Mouse (Mus musculus): ENCODE measurements around the gene Asb3. TPM values are rescaled to one million over a fixed set of nuclear protein-coding genes. Genes with fewer than 3 reads are reported as not detected.

Asb3 gene
- 9.0 and 9.1 TPM in 2 replicates for polyA plus RNA-seq (2015; fragmentation: Nextera tagmentation; extraction: Ambion mirVana)

- Histone ChIP-seq H3K36me3 (replicated peaks; ENCODE audit: insufficient read depth, low read length) (peaks cover 4% of the 10 kb centered on the region; the same call in 1 of the 2 replicates), H3K9me3 (ENCODE audit: low read length) (no peaks in the 10 kb centered on the region), H3K9ac (replicated peaks) (0 out of 2 replicates have a peak within 1 kb of the TSS, but pooled peaks have one; percentile 30), H3K4me3 (ENCODE audit: low read depth, low read length) (peak within 1 kb of the TSS; percentile 34), H3K4me2 (ENCODE audit: low read depth, low read length) (peak within 1 kb of the TSS; percentile 59), H3K27ac (ENCODE audit: low read depth) (no peak within 1 kb of the TSS), H3K4me1 (ENCODE audit: insufficient read depth) (peaks cover 6% of the 10 kb centered on the region), H3K27me3 (ENCODE audit: insufficient read depth, low read length) (peaks cover 7% of the 10 kb centered on the region)
- TF ChIP-seq CTCF (IDR thresholded peaks at IDR 0.05; ENCODE audit: low read depth), result no peak
- no peak for TF ChIP-seq EP300 (IDR thresholded peaks at IDR 0.05; ENCODE audit: low read depth)
- 8% methylated on average over 41 of the region's 41 CpGs for WGBS (ENCODE audit: insufficient replicate concordance)
- DNase-seq, result peak; percentile 51
- peak; percentile 88 for ATAC-seq
These were observed at the start of gene Asb3, which contains the start of gene Gpr75 for GRCm38 (mm10) chr11:30885171-30885871. Asb3 (plus strand) TSS chr11:30885416. Gpr75 (plus strand) TSS chr11:30885358.

GRCm38 (mm10) chr11:30838793-30839192, 46.4 kb upstream of the Asb3 start:
- peaks cover 39% of the 10 kb centered on the region for H3K36me3 ChIP-seq (replicated peaks; ENCODE audit: insufficient read depth, low read length)
- TF ChIP-seq EP300 (IDR thresholded peaks at IDR 0.05; ENCODE audit: low read depth), result no peak
- TF ChIP-seq CTCF (IDR thresholded peaks at IDR 0.05; ENCODE audit: low read depth), result no peak
- no peaks in the 10 kb centered on the region for H3K27me3 ChIP-seq (ENCODE audit: insufficient read depth, low read length)
- ATAC-seq (no peak), DNase-seq (no peak)
- no peaks in the 10 kb centered on the region for H3K4me1 ChIP-seq (ENCODE audit: insufficient read depth)
- no peaks in the 10 kb centered on the region for H3K9me3 ChIP-seq (ENCODE audit: low read length)
- H3K4me2 ChIP-seq (ENCODE audit: low read depth, low read length), result no peak overlapping the region
- no peak overlapping the region for H3K4me3 ChIP-seq (ENCODE audit: low read depth, low read length)
- H3K9ac ChIP-seq (replicated peaks), result no peak overlapping the region
- H3K27ac ChIP-seq (ENCODE audit: low read depth), result no peak overlapping the region
- 74% methylated on average over 2 of the region's 2 CpGs for WGBS (ENCODE audit: insufficient replicate concordance)

- 72% methylated on average over 1 of the region's 1 CpGs for WGBS (ENCODE audit: insufficient replicate concordance)
- peak; percentile 18 for DNase-seq
- H3K27me3 ChIP-seq (ENCODE audit: insufficient read depth, low read length), result no peaks in the 10 kb centered on the region
- ATAC-seq, result peak; percentile 84
- H3K9ac ChIP-seq (replicated peaks), result no peak overlapping the region
- H3K4me2 ChIP-seq (ENCODE audit: low read depth, low read length), result no peak overlapping the region
- H3K9me3 ChIP-seq (ENCODE audit: low read length), result no peaks in the 10 kb centered on the region
- no peak overlapping the region for H3K27ac ChIP-seq (ENCODE audit: low read depth)
- H3K36me3 ChIP-seq (replicated peaks; ENCODE audit: insufficient read depth, low read length), result peaks cover 25% of the 10 kb centered on the region
- no peaks in the 10 kb centered on the region for H3K4me1 ChIP-seq (ENCODE audit: insufficient read depth)
- H3K4me3 ChIP-seq (ENCODE audit: low read depth, low read length), result no peak overlapping the region
- no peak for TF ChIP-seq EP300 (IDR thresholded peaks at IDR 0.05; ENCODE audit: low read depth)
- TF ChIP-seq CTCF (IDR thresholded peaks at IDR 0.05; ENCODE audit: low read depth), result no peak
These were observed 40.9 kb upstream of the Asb3 start for GRCm38 (mm10) chr11:30844355-30844754.

- Histone ChIP-seq H3K27me3 (ENCODE audit: insufficient read depth, low read length) (no peaks in the 10 kb centered on the region), H3K4me3 (ENCODE audit: low read depth, low read length) (no peak overlapping the region), H3K27ac (ENCODE audit: low read depth) (no peak overlapping the region), H3K9ac (replicated peaks) (no peak overlapping the region), H3K9me3 (ENCODE audit: low read length) (no peaks in the 10 kb centered on the region), H3K4me1 (ENCODE audit: insufficient read depth) (no peaks in the 10 kb centered on the region), H3K4me2 (ENCODE audit: low read depth, low read length) (no peak overlapping the region), H3K36me3 (replicated peaks; ENCODE audit: insufficient read depth, low read length) (peaks cover 21% of the 10 kb centered on the region)
- DNase-seq, result no peak
- TF ChIP-seq EP300 (IDR thresholded peaks at IDR 0.05; ENCODE audit: low read depth), result no peak
- no peak for TF ChIP-seq CTCF (IDR thresholded peaks at IDR 0.05; ENCODE audit: low read depth)
- ATAC-seq, result no peak
These were observed 12.8 kb upstream of the Asb3 start for GRCm38 (mm10) chr11:30872425-30872824.

GRCm38 (mm10) chr11:30888153-30888552, 2.9 kb downstream of the Asb3 start:
- H3K27ac ChIP-seq (ENCODE audit: low read depth), result no peak overlapping the region
- no peak for DNase-seq
- ATAC-seq, result no peak
- no peak overlapping the region for H3K9ac ChIP-seq (replicated peaks)
- no peak overlapping the region for H3K4me3 ChIP-seq (ENCODE audit: low read depth, low read length)
- WGBS (ENCODE audit: insufficient replicate concordance), result 76% methylated on average over 2 of the region's 2 CpGs
- no peaks in the 10 kb centered on the region for H3K9me3 ChIP-seq (ENCODE audit: low read length)
- peaks cover 6% of the 10 kb centered on the region for H3K4me1 ChIP-seq (ENCODE audit: insufficient read depth)
- no peak overlapping the region for H3K4me2 ChIP-seq (ENCODE audit: low read depth, low read length)
- H3K27me3 ChIP-seq (ENCODE audit: insufficient read depth, low read length), result peaks cover 7% of the 10 kb centered on the region
- no peak for TF ChIP-seq CTCF (IDR thresholded peaks at IDR 0.05; ENCODE audit: low read depth)
- TF ChIP-seq EP300 (IDR thresholded peaks at IDR 0.05; ENCODE audit: low read depth), result no peak
- no peaks in the 10 kb centered on the region for H3K36me3 ChIP-seq (replicated peaks; ENCODE audit: insufficient read depth, low read length)

GRCm38 (mm10) chr11:30896201-30896600, 11.0 kb downstream of the Asb3 start:
- WGBS (ENCODE audit: insufficient replicate concordance), result 76% methylated on average over 1 of the region's 1 CpGs

More at GRCm38 (mm10) chr11:30896201-30896600, 11.0 kb downstream of the Asb3 start:
- Histone ChIP-seq H3K9ac (replicated peaks) (no peak overlapping the region), H3K4me3 (ENCODE audit: low read depth, low read length) (no peak overlapping the region), H3K36me3 (replicated peaks; ENCODE audit: insufficient read depth, low read length) (no peaks in the 10 kb centered on the region), H3K9me3 (ENCODE audit: low read length) (no peaks in the 10 kb centered on the region), H3K27ac (ENCODE audit: low read depth) (no peak overlapping the region), H3K4me2 (ENCODE audit: low read depth, low read length) (no peak overlapping the region), H3K27me3 (ENCODE audit: insufficient read depth, low read length) (no peaks in the 10 kb centered on the region), H3K4me1 (ENCODE audit: insufficient read depth) (no peaks in the 10 kb centered on the region)
- ATAC-seq, result no peak
- no peak for TF ChIP-seq CTCF (IDR thresholded peaks at IDR 0.05; ENCODE audit: low read depth)
- no peak for TF ChIP-seq EP300 (IDR thresholded peaks at IDR 0.05; ENCODE audit: low read depth)
- no peak for DNase-seq
